Mouse (Mus musculus) megakaryocyte, embryonic 14.5 days (primary cell): ENCODE results near the gene Olfr545. TPM values are rescaled to one million over a fixed set of nuclear protein-coding genes. Genes with fewer than 3 reads are reported as not detected.

ENCODE experiments used
- H3K27me3 ChIP-seq: replicated peaks from 2 replicates; pipeline ENCODE3; 2012; ENCODE audit warnings: inconsistent platforms
- H3K36me3 ChIP-seq: replicated peaks from 2 replicates; pipeline ENCODE3; 2012; ENCODE audit warnings: low read length, inconsistent platforms, mixed read lengths
- H3K4me1 ChIP-seq: 2 replicates; pipeline ENCODE4 v1.6.1; 2012; ENCODE audit warnings: inconsistent platforms
- H3K4me3 ChIP-seq: replicated peaks from 2 replicates; pipeline ENCODE3; 2012; ENCODE audit warnings: moderate library complexity, mild to moderate bottlenecking, inconsistent platforms
- H3K9me3 ChIP-seq: 2 replicates; pipeline ENCODE4 v1.6.1; 2012; ENCODE audit warnings: inconsistent platforms
- FLI1 ChIP-seq: IDR thresholded peaks from 2 replicates; pipeline ENCODE4 v1.6.1; 2012; ENCODE audit warnings: low read length, inconsistent platforms, mixed read lengths
- GATA1 ChIP-seq: IDR thresholded peaks from 3 replicates; pipeline ENCODE4 v1.6.1; 2012; ENCODE audit warnings: mixed read lengths, low read length, inconsistent platforms, borderline replicate concordance
- polyA plus RNA-seq: library from polyadenylated mRNA; stranded (reverse); fragments of >175 nt; gene quantifications from 2 replicates; pipeline ENCODE4 v1.2.3, GENCODE M21; 2012; ENCODE audit warnings: low replicate concordance; ENCODE audit not compliant: insufficient read depth

Gene Olfr545
- polyA plus RNA-seq, 1 experiment = not detected

DNA sequence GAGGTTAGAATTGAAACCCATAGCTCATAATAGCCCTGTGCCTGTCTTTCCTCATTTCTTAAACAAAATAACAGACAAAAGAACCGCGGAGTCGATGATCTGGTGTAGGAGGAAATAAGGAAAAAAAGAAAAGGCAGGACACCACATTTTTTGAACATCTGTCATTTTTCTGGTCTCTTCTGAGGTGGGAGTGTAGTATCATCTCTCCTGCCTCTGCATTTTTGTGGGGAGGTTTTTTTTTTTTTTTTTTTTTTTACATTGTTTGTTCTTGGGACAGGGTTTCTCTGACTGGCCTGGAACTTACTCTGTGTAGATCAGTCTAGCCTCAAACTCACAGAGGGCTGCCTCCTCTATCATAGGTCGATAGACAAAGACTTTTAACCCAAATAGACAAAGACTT, 56.9 kb downstream of the Olfr545 start:
- TF ChIP-seq GATA1 = no peak
- TF ChIP-seq FLI1 = no peak
- Histone ChIP-seq H3K4me3 (peak overlapping the region; percentile 96), H3K36me3 (peaks cover 38% of the 10 kb centered on the region), H3K4me1 (peaks cover 27% of the 10 kb centered on the region), H3K9me3 (no peaks in the 10 kb centered on the region), H3K27me3 (no peaks in the 10 kb centered on the region)

DNA sequence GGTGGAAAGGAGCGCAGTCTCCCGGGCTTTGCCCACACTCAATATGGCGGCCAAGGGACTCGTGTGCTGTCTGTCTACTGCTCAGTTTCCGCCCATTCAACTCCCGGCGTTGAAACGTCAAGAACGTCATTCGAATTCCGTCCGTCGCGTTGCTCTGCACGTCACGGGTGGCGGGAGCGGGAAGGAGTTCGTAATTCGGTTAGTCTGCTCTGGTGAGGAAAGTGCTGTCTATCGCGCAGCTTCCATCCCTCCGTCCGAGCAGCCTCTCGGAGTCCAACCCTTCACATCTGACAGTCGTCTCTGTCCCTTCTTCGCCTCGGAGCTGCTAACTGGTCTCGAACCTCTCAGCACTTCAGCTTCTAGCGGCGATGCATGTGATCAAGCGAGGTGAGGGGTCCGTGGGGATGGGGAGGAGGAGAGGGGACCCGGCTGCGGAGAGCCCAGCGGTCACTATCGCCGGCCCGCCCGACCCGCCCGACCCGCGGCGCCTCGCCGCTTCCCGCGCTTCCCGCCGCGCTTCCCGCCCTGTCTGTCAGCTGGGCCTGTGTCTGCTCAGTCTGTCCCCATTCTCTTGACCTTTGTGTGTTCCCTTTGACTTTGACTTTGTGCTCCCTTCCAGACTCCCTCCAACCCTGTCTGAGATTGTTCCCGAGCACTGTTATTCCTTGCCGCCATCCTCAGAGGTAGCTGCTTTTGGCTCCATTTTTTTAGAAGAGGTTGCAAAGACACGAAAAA, 57.5 kb downstream of the Olfr545 start, which contains the start of gene Rrm1:
Gene Rrm1, plus strand, starts transcription at position 39 of the 735 bp plus-strand sequence.
- Histone ChIP-seq H3K4me3 (peak within 1 kb of the TSS; percentile 96), H3K36me3 (peaks cover 39% of the 10 kb centered on the region), H3K9me3 (no peaks in the 10 kb centered on the region), H3K27me3 (no peaks in the 10 kb centered on the region), H3K4me1 (peaks cover 27% of the 10 kb centered on the region)
- no peak; the same call in 1 of the 2 replicates for TF ChIP-seq FLI1
- TF ChIP-seq GATA1 = no peak

Other genes with a start within 250 kb of the Olfr545 start
- gene Rhog, start 243.5 kb downstream of the Olfr545 start, polyA plus RNA-seq = 210 and 238 TPM in 2 replicates
- 106 and 312 TPM in 2 replicates for gene Stim1, start 231.8 kb downstream of the Olfr545 start, polyA plus RNA-seq
- 13.8 and 46.6 TPM in 2 replicates for gene Rrm1, start 57.9 kb downstream of the Olfr545 start, polyA plus RNA-seq
- gene Olfr543, start 17.9 kb downstream of the Olfr545 start, polyA plus RNA-seq = not detected in 2 replicates
- not detected in 2 replicates for gene Olfr544, start 11.3 kb downstream of the Olfr545 start, polyA plus RNA-seq
- gene Olfr547, start 35.2 kb upstream of the Olfr545 start, polyA plus RNA-seq = not detected in 2 replicates
- gene Olfr548-ps1, start 41.3 kb upstream of the Olfr545 start, polyA plus RNA-seq = not detected in 2 replicates
- not detected in 2 replicates for gene Olfr549, start 50.3 kb upstream of the Olfr545 start, polyA plus RNA-seq
- 0.60 and 3.0 TPM in 2 replicates for gene Trim21, start 65.9 kb upstream of the Olfr545 start, polyA plus RNA-seq
- not detected in 2 replicates for gene Olfr550, start 71.9 kb upstream of the Olfr545 start, polyA plus RNA-seq
- gene Olfr551, start 92.3 kb upstream of the Olfr545 start, polyA plus RNA-seq = not detected in 2 replicates
- 0.06 and 3.2 TPM in 2 replicates for gene Olfr552, start 98.2 kb upstream of the Olfr545 start, polyA plus RNA-seq
- not detected in 2 replicates for gene Olfr553, start 118.6 kb upstream of the Olfr545 start, polyA plus RNA-seq
- gene Olfr554, start 138.9 kb upstream of the Olfr545 start, polyA plus RNA-seq = not detected in 2 replicates
- not detected in 2 replicates for gene Olfr555, start 159.2 kb upstream of the Olfr545 start, polyA plus RNA-seq
- gene Olfr556, start 165.3 kb upstream of the Olfr545 start, polyA plus RNA-seq = not detected in 2 replicates
- 0.73 and 1.0 TPM in 2 replicates for gene Trim68, start 187.8 kb upstream of the Olfr545 start, polyA plus RNA-seq
- not detected in 2 replicates for gene Olfr557, start 196.3 kb upstream of the Olfr545 start, polyA plus RNA-seq
- gene Olfr558, start 202.6 kb upstream of the Olfr545 start, polyA plus RNA-seq = not detected in 2 replicates
- not detected in 2 replicates for gene Olfr33, start 219.5 kb upstream of the Olfr545 start, polyA plus RNA-seq
- not detected in 2 replicates for gene Olfr559, start 227.9 kb upstream of the Olfr545 start, polyA plus RNA-seq